Mouse (Mus musculus) frontal cortex, postnatal 36 days (tissue): ENCODE measurements at regions not wholly inside any gene's neighbourhood (a gene's known extent, or its start where the extent isn't known, plus 50 kb on each side); places are given as distances from the start of the nearest gene placed in this dataset.

Experiments used
- DNase-seq, 2 experiments: peaks; one replicate each; pipeline ENCODE4 v3.0.0; 2022; ENCODE audit warnings: low spot score in 2 of 2

GRCm38 (mm10) chr9:98791709-98792108 is 50.6 kb upstream of the Prr23a1 start:
- DNase-seq = no peak

DNA sequence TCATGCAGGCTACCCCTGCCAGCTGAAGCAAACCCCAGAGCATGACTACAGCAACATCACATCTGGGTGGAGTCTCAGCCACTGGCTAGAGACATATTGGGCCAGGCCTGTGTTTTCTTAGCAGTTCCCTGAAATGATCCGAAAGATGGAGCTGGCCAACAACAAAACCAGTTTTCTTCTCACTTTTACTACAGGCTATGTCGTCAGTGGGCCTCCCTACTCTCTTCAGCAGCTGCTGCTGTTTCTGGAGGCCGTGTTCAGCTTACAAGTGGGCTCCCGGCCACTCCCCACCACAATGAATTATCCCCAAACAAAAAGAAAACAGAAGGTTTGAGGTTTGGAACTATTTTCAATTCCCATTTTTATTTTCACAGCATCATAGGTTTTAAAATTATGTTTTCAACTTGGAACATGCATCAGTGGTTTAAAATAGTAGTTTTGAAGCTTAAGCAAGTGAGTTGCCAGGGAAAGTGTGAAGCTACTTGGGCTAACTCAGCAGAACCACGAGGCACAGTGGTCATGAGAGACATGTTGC is 68.6 kb upstream of the Prr23a1 start:
- peak; percentile 5 to 34 for DNase-seq

DNA sequence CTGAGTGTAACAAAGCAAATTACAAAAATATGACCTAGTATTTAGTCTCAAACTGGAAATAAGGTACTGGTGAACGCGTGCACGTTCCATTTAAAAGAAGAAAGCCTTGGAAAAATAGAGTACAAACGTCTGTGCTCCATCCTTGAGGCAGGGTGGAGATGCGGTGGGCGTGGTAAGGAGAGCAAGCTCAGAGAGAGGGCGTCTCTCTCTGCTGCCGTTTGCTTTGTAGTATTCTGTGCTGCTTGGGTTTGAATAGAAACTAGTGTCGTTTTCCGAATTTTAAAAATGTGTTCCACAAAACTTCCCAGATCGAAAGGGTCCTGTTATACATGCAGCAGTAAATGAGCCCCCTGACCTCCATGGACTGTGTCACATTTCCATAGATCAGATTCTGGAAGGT is 69.1 kb upstream of the Prr23a1 start:
- no peak for DNase-seq

GRCm38 (mm10) chr9:98754764-98755163 is 87.5 kb upstream of the Prr23a1 start:
- DNase-seq = no peak

DNA sequence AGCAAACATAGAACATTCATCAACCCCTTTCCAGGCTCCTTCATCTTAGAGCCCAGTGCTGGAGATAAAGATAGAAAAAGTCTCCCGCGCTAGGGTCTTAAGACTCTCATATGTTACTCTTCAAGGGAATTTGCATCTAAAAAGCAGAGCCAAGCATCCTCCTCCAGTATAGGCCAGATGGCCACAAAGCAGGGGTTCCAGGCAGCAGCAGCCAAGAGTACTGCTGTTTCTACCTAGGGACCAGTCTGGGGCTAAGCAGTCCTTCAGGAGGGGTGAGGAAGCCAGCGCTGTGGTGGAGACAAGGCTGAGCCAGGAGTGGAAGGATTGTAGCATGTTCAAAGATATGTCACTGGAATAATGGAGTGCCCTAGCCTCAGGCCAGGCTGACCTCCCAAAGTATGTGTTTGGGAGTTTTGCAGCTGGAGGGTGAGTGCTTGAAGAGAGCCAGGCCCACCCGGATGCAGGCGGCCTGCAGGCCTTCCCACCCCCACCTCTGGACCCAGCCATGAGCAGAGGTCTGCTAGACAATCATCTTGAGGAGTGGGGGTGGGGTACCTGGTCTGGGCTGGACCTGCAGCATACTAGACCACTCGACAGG is 88.8 kb upstream of the Prr23a1 start:
- DNase-seq = no peak

DNA sequence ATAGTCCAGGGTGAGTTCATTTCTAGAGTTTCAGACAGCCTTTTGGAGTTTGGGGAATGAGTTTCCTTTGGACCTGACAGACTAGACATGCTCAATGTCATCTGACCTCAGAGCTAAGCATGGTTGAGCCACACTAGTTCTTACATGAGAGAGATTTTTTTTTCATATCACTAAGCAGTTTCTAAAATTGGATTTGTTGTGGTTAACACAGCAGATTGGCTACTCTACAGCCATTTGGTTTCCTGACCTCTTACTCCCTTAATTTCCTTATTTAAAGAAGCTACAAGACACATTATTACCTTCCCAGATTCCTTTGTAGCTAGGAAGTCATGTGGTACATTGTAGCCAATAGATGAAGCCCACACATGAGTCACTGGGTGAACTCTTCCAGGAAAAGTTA is 98.5 kb upstream of the Prr23a1 start:
- DNase-seq = no peak

GRCm38 (mm10) chr9:98727276-98727860 is 114.9 kb upstream of the Prr23a1 start:
- DNase-seq = no peak

- no peak for DNase-seq
Measured at GRCm38 (mm10) chr9:98726638-98727037, 115.7 kb upstream of the Prr23a1 start.

GRCm38 (mm10) chr9:98722885-98723284 is 119.4 kb upstream of the Prr23a1 start:
- no peak for DNase-seq

DNA sequence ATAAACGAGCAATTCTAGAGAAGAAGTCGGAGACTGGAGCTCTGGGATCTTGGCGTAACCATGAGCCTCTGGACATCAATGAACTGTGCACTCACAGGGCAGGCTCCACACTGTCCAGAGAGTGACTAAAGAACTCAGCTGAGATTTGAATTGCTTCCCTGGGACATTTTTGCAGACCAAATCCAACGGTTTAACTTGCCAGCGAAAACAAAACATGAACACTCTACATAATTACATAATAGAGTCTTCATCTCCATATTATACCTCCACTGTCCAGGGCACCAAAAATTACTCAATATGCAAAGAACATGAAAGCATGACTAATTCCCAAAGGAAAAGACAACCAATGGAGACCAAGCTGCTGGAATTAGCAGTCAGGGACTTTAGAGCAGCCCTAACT is 119.9 kb upstream of the Mrps22 start:
- no peak for DNase-seq

DNA sequence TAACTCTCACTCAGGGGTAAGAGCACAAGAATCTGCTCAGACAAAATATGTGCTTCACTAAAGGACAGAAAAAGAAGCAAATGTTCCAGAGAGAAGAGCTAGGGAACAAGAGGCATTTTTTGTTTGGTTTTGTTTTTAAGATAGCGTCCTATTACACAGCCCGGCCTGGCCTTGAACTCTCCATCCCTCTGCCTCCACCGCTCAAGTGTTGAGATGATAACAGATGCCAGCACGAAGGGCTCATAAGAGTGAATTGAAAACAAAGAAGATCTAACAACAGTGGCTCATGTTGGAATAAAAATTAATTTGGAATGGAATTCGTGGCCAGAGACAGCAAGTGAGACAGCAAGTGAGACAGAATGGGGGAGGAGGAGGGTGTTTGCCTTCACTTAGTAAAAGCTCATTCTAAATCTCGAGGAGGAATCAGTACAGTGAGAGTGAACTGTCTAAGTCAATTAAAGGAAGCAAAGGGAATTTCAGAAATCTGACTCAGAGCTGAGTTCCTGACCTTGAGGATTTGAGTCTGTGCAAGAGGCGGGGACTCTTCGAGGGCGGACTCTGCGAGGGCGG is 116.3 kb upstream of the Mrps22 start:
- no peak for DNase-seq

DNA sequence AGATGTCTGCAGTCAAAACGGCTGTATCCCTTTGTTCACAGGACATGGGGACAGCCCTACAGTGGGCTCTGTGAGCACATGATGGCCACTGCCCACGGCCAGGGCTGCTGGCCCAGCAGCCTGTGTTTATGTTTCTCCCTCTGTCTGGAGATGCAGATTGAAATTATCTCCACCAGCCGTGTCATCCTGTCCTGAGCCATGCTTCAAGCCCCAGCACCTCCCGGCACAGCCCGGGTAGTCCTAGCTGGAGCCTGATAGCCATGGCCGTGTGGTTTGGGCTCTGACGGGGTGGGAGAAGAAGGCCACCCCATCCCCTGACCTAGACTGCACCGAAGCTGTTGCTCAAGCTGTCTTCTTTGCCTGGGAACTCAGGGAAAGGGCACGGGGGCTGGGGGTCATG is 113.2 kb upstream of the Mrps22 start:
- no peak for DNase-seq

- DNase-seq = no peak
Measured at GRCm38 (mm10) chr9:98712826-98713225, 111.4 kb upstream of the Mrps22 start.

- no peak for DNase-seq
Measured at GRCm38 (mm10) chr9:98712023-98712563, 110.6 kb upstream of the Mrps22 start.

- DNase-seq = no peak
Measured at GRCm38 (mm10) chr9:98710155-98710710, 108.8 kb upstream of the Mrps22 start.

GRCm38 (mm10) chr9:98708001-98708680 is 106.7 kb upstream of the Mrps22 start:
- no peak for DNase-seq

GRCm38 (mm10) chr9:98707491-98707890 is 106.0 kb upstream of the Mrps22 start:
- no peak for DNase-seq

GRCm38 (mm10) chr9:98704131-98704530 is 102.7 kb upstream of the Mrps22 start:
- no peak for DNase-seq

- no peak for DNase-seq
Measured at GRCm38 (mm10) chr9:98703331-98703730, 101.9 kb upstream of the Mrps22 start.

GRCm38 (mm10) chr9:98700571-98700970 is 99.1 kb upstream of the Mrps22 start:
- no peak for DNase-seq

DNA sequence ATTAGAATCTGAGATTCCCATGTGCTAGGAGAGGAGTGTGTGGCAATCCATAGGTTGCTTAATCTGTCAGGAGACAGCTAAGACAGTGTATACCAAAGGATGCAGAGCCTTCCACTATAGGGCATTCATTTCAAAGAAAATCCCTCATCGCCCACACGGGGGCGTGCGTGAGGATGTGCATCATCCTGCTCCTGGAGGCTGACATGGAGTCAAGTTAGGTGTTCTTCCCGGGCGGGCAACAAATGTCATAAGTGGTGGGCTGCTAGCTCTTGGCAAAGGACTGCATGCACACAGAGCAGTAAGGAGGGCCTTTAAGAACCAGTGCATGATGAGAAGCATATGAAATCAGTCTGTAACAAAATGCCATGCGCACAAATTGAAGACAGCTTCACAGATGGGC is 95.7 kb upstream of the Mrps22 start:
- no peak for DNase-seq

- no peak for DNase-seq
Measured at GRCm38 (mm10) chr9:98695035-98695434, 93.6 kb upstream of the Mrps22 start.
